Mouse (Mus musculus): ENCODE measurements around the gene Olfr339.
"Not testable (repeated sequence)": the region's sequence is repeated elsewhere in the genome, so short reads cannot be mapped to it uniquely, and the experiment has no call there.

Olfr339 gene

GRCm38 (mm10) chr2:36418647-36419046, at the start of gene Olfr339:
Gene Olfr339, plus strand, starts transcription at chr2:36418947.
- DNase-seq: no peak

GRCm38 (mm10) chr2:36373219-36373618, 45.5 kb upstream of the Olfr339 start, which contains the start of gene Olfr338:
Gene Olfr338, plus strand, starts transcription at chr2:36373519.
- no peak for DNase-seq

GRCm38 (mm10) chr2:36415174-36415573, 3.6 kb upstream of the Olfr339 start:
- DNase-seq: not testable (repeated sequence)

GRCm38 (mm10) chr2:36415591-36415990, 3.2 kb upstream of the Olfr339 start:
- not testable (repeated sequence) for DNase-seq

GRCm38 (mm10) chr2:36452287-36452686, 33.5 kb downstream of the Olfr339 start, which contains the start of gene Olfr340:
Gene Olfr340, plus strand, starts transcription at chr2:36452587.
- no peak for DNase-seq

- DNase-seq: no peak
Observed at GRCm38 (mm10) chr2:36473634-36474033, 54.9 kb downstream of the Olfr339 start.
